9 mouse cellular contexts compared by ENCODE assay signal in genomic region chr5:150020851-150021250, GRCm38 (mm10). TPM values are rescaled to one million over a fixed set of nuclear protein-coding genes. Genes with fewer than 3 reads are reported as not detected.
DNase-seq lines count a peak whose midpoint lies in the region; ATAC-seq and TF ChIP-seq lines count a peak whose summit lies in the region.
"Had no signal": no experiment of that assay in that cellular context is flagged by ENCODE, and none has a peak within 500 bp of the region (broad histone marks: within the 10 kb centered on the region; RNA-seq: fewer than 3 reads in every experiment).

No protein-coding gene starts in this region.

- no peak overlapping the region for H3K4me3 ChIP-seq in midbrain, embryonic 12.5 days
- no peak overlapping the region for H3K4me3 ChIP-seq in small intestine, adult 2 months (ENCODE audit: low read depth, low read length)

- DNase-seq in adrenal gland, postnatal 10 days, result peak; percentile 89
- peak; percentile 72 for DNase-seq in gastrocnemius, postnatal 14 days
- DNase-seq in kidney, adult 18-20 months, result peak; percentile 77
- DNase-seq in left cerebral cortex, postnatal 25 days (ENCODE audit: low spot score in 2 of 2), result peak; percentile 78 to 88

- WGBS in midbrain, embryonic 12.5 days, result 14% methylated on average over 6 of the region's 6 CpGs
- 4% methylated on average over 6 of the region's 6 CpGs for WGBS in small intestine, adult 2 months

- TF ChIP-seq POLR2A in small intestine, adult 2 months (IDR thresholded peaks at IDR 0.05; ENCODE audit: low read depth, low read length), result no peak

- intact Hi-C loops in gastrocnemius, postnatal 14 days (cut with DNase I; ENCODE audit: low total_unique reads), result loop anchor here (2.0 kb wide), 1 partner anchor 158 kb away; no protein-coding TSS in a partner anchor
- intact Hi-C loops in left cerebral cortex, postnatal 25 days (cut with DNase I), result loop anchor here (2.0 to 5.0 kb wide), 6 partner anchors 50 to 374 kb away; no protein-coding TSS in a partner anchor

- H3K27me3 ChIP-seq in midbrain, embryonic 12.5 days, result peaks cover 13% of the 10 kb centered on the region; the same call in 1 of the 2 replicates
- H3K27me3 ChIP-seq in small intestine, adult 2 months (ENCODE audit: control insufficient read depth, insufficient read depth, low read length), result no peaks in the 10 kb centered on the region

- no peaks in the 10 kb centered on the region for H3K4me1 ChIP-seq in midbrain, embryonic 12.5 days
- no peaks in the 10 kb centered on the region for H3K4me1 ChIP-seq in small intestine, adult 2 months (ENCODE audit: control insufficient read depth, insufficient read depth, insufficient read length, low read length)

- H3K27ac ChIP-seq in midbrain, embryonic 12.5 days (replicated peaks), result no peak overlapping the region
- H3K27ac ChIP-seq in small intestine, adult 2 months (ENCODE audit: insufficient read depth, low read depth, low read length), result no peak overlapping the region

- ATAC-seq in common myeloid progenitor, adult 5-6 weeks (replicated peaks; ENCODE audit: low read depth, poor library complexity, severe bottlenecking), result peak; percentile 96
- ATAC-seq in midbrain, embryonic 12.5 days (ENCODE audit: low FRiP score, low read depth), result peak; percentile 77
- ATAC-seq in erythroblast, adult 5-6 weeks (replicated peaks; ENCODE audit: low FRiP score, poor library complexity, severe bottlenecking), result no peak

- no peaks in the 10 kb centered on the region for H3K36me3 ChIP-seq in midbrain, embryonic 12.5 days
- no peaks in the 10 kb centered on the region for H3K36me3 ChIP-seq in small intestine, adult 2 months (ENCODE audit: control insufficient read depth, insufficient read depth, low read length)

- H3K9me3 ChIP-seq in midbrain, embryonic 12.5 days, result no peaks in the 10 kb centered on the region

- H3K9ac ChIP-seq in midbrain, embryonic 12.5 days (replicated peaks), result no peak overlapping the region

- TF ChIP-seq CTCF in small intestine, adult 2 months (IDR thresholded peaks at IDR 0.05; ENCODE audit: extremely low read depth, insufficient read length, insufficient replicate concordance, low read depth, low read length), result peak; percentile 86; the same call in 1 of the 2 replicates

- no peak overlapping the region for H3K4me2 ChIP-seq in midbrain, embryonic 12.5 days (replicated peaks)

RNA-seq across cellular contexts. Expression of gene Rxfp2, which starts 2.4 kb away (rescaled TPM):
- total RNA-seq in adrenal gland, postnatal 10 days (2021), result not detected
- total RNA-seq in common myeloid progenitor, adult 5-6 weeks (2017), result not detected in 2 replicates
- not detected for total RNA-seq in gastrocnemius, postnatal 14 days (2021)
- total RNA-seq in left cerebral cortex, postnatal 25 days (2021), result 1 to 10 TPM; 1.2 to 1.5 TPM
- 0.34 and 0.75 TPM in 2 replicates for polyA plus RNA-seq in midbrain, embryonic 12.5 days (2016; fragmentation: Nextera tagmentation; extraction: Ambion mirVana)
- not detected in 2 replicates for polyA plus RNA-seq in small intestine, adult 2 months (2012; rRNA removed)
- total RNA-seq in erythroblast, adult 5-6 weeks (2015; ENCODE audit: low replicate concordance), result not detected in 2 replicates
- not detected in 2 replicates for total RNA-seq in erythroblast, adult 5-6 weeks (2017; ENCODE audit: low replicate concordance)
- total RNA-seq: neutrophil, adult 5-6 weeks had no signal
